Mouse (Mus musculus): ENCODE data around the gene Gm45716.
A peak's percentile ranks its signal among the peaks of the same experiment; 100 is the strongest.

Gm45716 gene

GRCm38 (mm10) chr11:90214246-90214645 is 26.8 kb downstream of the Gm45716 start:
- no peak for DNase-seq (ENCODE audit: low spot score in 2 of 2)

- DNase-seq (ENCODE audit: low spot score in 2 of 2): no peak
These were observed 32.7 kb downstream of the Gm45716 start for GRCm38 (mm10) chr11:90220022-90220645.

DNA sequence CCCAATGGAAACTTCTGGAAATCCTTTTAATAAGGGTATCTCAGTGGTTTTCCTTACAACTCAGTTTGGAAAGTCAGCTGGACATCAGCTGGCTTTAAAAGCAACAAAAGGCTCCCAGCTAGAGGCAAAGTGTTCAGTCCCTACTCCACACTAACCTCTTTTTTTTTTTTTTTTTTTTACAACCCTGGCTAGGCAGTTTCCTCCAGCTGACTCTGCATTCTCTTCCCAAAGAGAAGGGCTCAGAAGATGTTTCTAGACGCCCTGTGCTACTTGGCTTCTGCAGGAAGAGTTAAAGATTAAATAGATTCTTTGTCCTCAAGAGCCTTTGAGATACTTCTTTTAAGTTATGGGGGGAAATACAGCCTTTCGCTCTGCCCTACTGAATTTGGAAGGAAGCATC is 33.3 kb downstream of the Gm45716 start:
- no peak for DNase-seq (ENCODE audit: low spot score in 2 of 2)

DNA sequence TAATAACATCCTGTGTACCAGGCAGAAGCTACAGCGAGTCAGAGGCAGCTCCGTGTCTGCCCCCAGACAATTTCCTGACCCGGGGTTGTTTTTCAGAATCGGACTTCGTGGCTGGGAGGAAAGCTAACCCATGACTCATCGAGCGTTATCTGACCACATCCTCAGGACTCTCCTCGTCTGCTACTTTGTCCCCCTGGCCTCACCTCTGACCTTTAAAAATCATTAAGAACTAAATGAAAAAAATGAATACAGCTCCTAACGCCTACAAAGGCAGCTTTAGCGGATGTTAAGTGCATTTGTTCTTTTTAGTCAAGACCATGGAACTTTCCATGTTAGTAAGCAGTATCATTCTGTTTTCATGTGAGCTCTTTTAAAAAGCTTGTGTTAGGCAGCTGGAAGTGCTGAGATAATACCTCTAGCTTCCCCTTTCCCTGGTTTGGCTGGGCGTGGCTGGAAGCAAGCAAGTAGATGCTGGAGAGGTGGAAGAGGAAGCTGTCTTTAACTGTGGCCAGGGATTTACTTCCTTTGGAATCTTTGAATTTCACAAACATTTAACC is 37.5 kb downstream of the Gm45716 start:
- DNase-seq (ENCODE audit: low spot score in 2 of 2): no peak

DNA sequence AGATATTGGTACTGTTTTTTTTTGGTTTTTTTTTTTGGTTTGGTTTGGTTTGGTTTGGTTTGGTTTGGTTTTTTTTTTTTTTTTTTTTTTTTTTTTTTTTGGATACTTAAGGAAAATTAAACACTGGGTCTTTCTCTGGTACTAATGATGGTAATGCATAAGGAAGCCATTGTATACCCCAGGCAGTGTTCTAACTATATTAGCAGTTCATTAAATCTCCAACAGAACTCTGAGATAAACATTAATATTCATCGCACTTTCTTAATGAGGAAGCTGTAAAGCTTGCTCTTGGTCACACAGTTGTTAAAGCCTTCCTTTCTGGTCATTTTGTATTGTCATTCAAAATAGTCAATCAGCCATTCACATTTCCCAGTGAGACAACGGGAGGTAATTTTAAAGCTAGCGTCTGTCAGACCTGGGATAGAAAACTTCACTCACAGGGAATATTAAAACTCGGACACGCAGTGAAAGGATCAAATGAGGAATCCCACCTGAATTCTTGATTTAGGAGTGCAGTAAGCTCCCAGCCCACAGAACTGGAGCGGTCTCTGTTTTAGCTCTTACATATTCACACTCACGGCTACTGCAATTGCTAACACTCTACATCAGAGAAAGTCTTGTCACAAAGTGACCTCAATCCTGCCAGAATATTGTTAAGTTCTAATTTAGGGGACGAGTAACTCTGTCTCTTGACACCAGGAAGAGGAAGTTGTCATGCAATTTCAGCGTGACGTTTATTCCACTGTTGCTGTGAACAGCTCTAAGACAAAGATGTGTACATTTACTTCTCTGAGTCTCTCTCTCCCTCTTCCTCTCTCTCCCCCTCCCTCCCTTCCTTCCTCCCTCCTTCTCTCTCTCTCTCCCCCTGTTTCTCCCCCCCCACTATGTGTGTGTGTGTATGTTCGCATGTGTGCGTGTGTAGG is 39.8 kb downstream of the Gm45716 start:
- DNase-seq (ENCODE audit: low spot score in 2 of 2): no peak

- no peak for DNase-seq (ENCODE audit: low spot score in 2 of 2)
These were observed 40.9 kb downstream of the Gm45716 start for GRCm38 (mm10) chr11:90228251-90228949.

GRCm38 (mm10) chr11:90229800-90230199 is 42.3 kb downstream of the Gm45716 start:
- DNase-seq (ENCODE audit: low spot score in 2 of 2): no peak

DNA sequence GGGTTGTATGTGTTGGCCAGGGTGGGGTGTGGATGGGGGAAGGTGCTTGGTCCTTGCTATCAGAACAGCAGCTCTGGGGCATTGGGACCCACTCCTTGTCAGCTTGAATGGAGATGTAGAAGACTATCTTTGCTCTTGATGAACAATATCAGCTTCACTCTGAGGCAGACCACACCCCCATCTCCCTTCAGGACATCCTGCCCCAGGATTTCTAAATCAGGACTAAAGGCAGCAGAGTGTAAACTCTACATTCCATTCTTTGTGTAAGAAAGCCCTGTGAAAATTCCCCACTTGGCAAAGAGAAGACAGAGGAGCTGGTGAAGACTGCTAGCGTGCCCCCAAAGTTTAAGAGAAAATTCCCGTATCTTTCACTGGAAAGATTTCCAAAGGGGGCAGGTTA is 43.2 kb downstream of the Gm45716 start:
- no peak for DNase-seq (ENCODE audit: low spot score in 2 of 2)

- no peak for DNase-seq (ENCODE audit: low spot score in 2 of 2)
These were observed 44.1 kb downstream of the Gm45716 start for GRCm38 (mm10) chr11:90231631-90232030.

DNA sequence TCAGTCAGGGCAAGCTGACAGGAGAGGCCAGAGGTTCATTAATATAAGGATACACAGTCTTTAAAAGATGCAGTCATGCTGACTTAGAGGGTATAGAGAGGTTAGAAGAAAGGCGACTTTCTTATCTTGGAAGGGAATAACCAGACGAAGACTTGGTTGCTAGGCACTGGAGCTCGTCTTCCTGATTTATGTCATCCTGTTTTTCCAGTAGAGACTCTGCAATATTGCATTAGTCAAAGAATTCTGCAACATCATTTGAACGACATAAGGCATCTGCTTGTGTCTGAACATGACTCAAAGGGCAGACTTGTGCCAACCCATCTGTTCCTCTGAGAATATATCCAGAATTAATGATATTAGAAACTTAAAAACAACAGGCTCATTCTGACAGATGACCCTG is 45.2 kb downstream of the Gm45716 start:
- DNase-seq (ENCODE audit: low spot score in 2 of 2): no peak

GRCm38 (mm10) chr11:90235221-90235620 is 47.7 kb downstream of the Gm45716 start:
- no peak for DNase-seq (ENCODE audit: low spot score in 2 of 2)

DNA sequence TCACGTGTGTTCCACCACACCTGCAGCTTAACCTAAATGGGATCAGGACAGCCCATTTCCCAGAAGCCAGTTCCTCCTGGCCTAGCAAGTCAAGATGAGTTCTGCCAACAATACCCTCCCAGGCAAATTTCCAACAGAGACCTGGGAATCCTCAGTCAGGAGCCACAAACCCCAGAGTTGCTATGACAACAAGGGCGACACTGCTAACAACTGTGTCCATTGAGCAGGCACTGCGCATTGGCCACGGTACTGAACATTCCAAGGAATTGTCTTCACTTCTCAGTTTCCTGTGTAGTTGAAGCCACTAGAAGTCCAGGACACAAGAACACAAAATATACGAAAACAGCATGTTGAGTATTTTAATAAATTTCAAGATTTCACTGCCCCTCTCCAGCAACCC is 50.1 kb downstream of the Gm45716 start:
- DNase-seq (ENCODE audit: low spot score in 2 of 2): no peak

DNA sequence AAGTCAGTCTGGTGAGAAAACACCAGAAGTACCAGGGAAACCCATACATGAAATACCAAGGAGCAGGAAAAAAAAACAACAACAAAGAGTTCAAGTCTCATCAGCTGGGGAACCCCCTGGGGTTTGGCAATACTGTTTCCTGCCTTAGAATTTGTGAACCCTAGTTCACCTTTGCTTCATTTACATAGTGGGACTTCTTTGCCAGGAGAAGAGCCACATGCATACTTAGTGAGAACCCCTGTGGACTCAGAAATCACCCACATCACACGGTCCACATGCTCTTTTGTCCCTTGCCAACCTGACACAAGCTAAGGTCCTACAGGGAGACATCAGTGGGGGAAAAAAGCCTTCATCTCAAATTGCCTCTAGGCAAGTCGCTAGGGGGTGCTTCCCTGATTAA is 51.2 kb downstream of the Gm45716 start:
- DNase-seq (ENCODE audit: low spot score in 2 of 2): no peak

DNA sequence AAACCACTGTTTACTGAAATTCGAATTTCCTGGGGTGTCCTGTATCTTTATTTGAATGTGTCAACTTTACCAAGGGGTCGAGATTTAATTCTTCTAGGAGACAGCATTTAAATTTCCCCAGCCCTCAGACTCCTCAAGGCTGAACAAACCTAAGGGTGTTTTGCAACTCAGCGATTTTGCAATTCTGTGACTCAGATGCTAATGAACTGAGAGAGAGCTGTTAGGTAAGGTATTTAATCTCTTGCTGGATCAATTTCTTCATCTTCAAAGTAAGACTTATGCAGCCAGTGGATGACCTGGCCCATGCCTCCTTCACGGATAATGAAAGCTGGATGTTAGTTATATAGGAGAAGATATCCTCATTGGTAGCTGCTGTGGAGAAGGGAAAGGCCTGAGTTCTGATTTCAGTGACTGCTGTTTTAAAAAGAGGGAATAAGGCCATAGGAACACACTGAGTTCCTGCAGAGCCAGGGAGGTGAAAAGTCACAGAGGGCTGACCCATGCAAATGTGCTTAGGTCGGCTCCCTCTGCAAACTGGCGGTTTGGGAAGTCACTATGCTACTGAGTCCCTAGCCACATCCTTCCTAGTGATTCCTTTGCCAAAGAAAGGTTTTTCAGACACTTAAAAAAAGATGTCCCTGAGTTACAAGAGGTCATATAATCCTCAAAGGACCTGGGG is 53.3 kb downstream of the Gm45716 start:
- DNase-seq (ENCODE audit: low spot score in 2 of 2): no peak

GRCm38 (mm10) chr11:90241874-90242273 is 54.4 kb downstream of the Gm45716 start:
- DNase-seq (ENCODE audit: low spot score in 2 of 2): no peak

DNA sequence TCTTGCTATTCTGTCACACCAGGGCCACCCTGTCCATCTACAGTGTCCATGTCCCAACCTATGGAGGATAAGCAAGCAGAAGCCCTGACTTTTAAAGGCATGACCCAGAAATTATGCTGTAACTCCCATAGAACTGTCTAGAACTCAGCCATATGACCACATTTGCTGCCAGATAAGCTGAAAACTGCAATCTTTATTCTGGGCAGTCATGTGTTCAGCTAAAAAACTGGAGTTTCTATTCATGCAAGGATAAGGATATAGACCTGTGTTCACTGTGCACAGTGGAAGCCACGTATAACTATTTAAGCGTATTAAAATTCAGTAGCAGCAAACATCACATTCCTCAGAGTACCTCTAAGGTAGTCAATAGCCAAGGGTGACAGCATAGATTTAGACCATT is 55.8 kb downstream of the Gm45716 start:
- no peak for DNase-seq (ENCODE audit: low spot score in 2 of 2)

- DNase-seq (ENCODE audit: low spot score in 2 of 2): no peak
These were observed 58.1 kb downstream of the Gm45716 start for GRCm38 (mm10) chr11:90245630-90246029.

GRCm38 (mm10) chr11:90246676-90247075 is 59.2 kb downstream of the Gm45716 start:
- DNase-seq (ENCODE audit: low spot score in 2 of 2): no peak

DNA sequence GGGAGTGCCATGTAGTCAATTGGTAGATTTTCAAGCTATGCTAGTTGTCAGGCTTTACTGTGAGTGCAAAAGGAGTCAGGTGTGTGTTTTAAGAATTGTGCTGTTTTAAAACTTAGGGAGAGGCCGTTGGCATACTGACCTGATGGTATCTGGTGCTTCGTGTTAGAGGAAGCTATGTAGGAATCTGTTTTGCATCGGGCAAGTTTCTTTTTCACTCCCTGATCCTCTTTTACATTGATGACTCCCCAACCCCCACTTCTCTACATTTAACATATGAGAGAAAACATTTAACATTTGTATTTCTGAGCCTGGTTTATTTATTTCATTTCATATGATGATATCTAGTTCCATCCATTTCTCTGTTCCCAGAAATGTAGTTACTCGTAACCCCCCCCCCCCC is 60.3 kb downstream of the Gm45716 start:
- no peak for DNase-seq (ENCODE audit: low spot score in 2 of 2)

DNA sequence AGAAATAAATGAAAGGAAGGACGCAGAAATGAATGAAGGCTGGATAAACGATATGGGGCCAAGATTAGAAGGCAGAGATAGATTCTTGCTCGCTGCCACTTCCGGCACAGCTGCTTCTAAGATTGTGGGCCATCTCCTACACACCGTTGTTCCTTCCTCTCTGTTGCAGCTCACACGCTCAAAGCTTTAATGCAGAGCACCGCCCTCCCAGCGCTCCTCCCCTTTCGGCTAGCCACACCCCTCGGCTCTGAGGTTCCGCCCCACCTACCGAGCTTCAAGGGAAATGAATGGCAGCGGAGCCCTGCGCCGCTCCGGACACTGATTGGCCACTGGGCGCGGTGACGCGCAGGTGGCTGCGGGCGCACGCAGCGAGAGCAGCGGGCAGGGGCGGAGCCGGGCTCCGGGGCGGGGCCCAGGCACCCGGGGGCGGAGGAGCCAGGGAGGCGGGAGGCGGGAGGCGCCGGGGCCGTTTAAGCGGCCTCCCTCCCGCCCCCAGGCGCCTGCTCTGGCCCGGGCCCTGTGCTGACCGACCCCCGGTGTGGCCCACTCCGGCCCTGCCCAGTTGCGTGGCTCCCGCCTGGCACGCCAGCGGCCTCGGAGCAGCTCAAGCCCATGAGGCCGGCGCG is 61.7 kb downstream of the Gm45716 start, which contains the start of gene Mmd:
Mmd (plus strand) TSS at position 432 of the 626 bp plus-strand sequence.
- DNase-seq (ENCODE audit: low spot score in 2 of 2): peak; percentile 97 to 99

- no peak for DNase-seq (ENCODE audit: low spot score in 2 of 2)
These were observed 62.2 kb downstream of the Gm45716 start for GRCm38 (mm10) chr11:90249701-90250141.

Measured in right cerebral cortex, postnatal 36 days (tissue).